Mouse (Mus musculus) heart, postnatal 10 days (tissue): Measurements from ENCODE around the gene Usp37. TPM values are rescaled to one million over a fixed set of nuclear protein-coding genes. Genes with fewer than 3 reads are reported as not detected.
"Not testable (repeated sequence)": the region's sequence is repeated elsewhere in the genome, so short reads cannot be mapped to it uniquely, and the experiment has no call there.

ENCODE experiments used
- DNase-seq, 2 experiments: peaks; one replicate each; pipeline ENCODE4 v3.0.0; 2021
- intact Hi-C: fragments of 180-260 bp; cut with DNase I; formaldehyde crosslinking; loops from one replicate; pipeline ENCODE4 v1.15.1; 2025
- total RNA-seq, 2 experiments: library from RNA; stranded (reverse); gene quantifications; 2 replicates each; pipeline ENCODE4 v1.2.3; 2021

The Usp37 gene
- total RNA-seq, 2 experiments from 2014 or later = 13.6 to 18.5 TPM

DNA sequence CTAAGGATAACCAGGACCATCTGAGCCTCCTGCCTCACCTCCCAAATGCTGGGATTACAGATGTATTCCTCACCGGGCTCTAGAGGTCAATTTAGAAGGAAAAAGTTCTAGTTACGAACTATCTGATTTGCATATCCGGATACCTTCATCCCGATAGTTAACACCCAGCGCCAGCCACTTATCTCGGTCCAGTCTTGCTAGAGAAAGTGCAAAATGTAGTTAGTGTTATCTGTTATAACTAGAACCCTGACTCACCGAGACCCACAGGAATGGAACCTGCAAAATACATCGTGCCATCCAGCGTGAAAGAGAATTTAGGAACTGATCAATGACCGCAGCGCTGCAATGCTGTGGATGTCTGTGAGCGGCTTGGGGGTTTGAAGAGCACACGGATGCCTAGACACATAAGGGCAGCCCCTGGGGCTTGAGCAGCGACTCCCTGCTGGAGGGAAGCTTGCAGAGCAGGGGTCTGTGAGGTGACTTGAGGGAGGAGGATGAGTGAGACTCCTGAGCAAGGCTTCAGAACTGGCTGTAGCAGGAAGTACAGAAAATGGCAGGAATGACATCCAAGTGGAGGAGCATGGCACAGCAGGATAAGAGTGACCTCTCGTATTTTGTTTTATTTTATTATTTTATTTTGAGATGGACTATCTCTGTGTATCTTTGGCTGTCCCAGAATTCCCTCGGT is 142.9 kb downstream of the Usp37 start:
- DNase-seq = no peak
- intact Hi-C loops = loop anchor here (5.0 kb wide), 1 partner anchor 36 kb away; no protein-coding TSS in a partner anchor

DNA sequence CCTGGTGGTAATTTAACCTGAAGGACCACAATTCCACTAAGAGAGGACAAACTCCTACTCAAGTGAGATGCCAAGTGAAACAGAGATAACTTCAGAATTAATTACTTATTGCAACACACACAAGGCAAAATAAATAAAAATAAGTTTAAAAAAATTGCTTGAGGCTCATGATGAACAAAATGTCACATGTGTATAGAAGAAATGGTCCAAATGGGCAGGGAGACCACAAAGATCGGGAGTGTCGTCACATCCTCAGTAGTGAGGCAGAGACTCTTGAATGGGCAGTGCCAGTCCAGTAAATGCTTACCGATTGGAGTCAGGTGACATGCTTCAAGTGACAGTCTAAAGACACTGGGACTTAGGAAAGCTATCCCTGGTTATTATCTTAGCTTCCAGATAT is 143.6 kb downstream of the Usp37 start:
- intact Hi-C loops = loop anchor here (5.0 kb wide), 1 partner anchor 37 kb away; no protein-coding TSS in a partner anchor
- no peak for DNase-seq

DNA sequence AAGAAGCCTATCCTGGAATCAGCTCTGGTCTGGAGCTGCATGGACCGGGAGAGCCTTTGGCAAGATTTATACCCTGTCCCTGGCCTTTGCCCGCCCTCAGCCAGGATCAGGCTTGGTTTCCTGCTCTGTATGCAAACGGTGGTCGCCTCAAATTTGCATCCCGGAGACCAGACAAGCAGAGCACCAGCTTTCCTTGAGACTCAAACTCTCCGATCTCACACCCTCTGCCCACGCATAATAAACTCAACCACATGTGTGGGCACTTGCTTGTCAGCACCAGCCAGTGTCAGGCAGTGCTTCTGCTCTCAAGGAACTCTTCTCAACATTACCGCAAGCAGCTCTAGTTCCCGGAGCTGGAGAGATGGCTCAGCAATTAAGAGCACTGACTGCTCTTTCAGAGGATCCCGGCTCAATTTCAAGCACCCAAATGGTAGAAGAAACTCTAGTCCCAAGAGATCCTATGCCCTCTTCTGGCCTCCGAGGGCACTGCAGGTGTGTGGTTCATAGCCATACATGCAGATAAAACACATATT is 146.1 kb downstream of the Usp37 start:
- intact Hi-C loops = loop anchor here (2.0 kb wide), 1 partner anchor 55 kb away; no protein-coding TSS in a partner anchor
- peak; percentile 69 to 77 for DNase-seq

- intact Hi-C loops = no loop called here
- peak; percentile 100 for DNase-seq
Observed at GRCm38 (mm10) chr1:74397268-74397918, 146.7 kb downstream of the Usp37 start.

DNA sequence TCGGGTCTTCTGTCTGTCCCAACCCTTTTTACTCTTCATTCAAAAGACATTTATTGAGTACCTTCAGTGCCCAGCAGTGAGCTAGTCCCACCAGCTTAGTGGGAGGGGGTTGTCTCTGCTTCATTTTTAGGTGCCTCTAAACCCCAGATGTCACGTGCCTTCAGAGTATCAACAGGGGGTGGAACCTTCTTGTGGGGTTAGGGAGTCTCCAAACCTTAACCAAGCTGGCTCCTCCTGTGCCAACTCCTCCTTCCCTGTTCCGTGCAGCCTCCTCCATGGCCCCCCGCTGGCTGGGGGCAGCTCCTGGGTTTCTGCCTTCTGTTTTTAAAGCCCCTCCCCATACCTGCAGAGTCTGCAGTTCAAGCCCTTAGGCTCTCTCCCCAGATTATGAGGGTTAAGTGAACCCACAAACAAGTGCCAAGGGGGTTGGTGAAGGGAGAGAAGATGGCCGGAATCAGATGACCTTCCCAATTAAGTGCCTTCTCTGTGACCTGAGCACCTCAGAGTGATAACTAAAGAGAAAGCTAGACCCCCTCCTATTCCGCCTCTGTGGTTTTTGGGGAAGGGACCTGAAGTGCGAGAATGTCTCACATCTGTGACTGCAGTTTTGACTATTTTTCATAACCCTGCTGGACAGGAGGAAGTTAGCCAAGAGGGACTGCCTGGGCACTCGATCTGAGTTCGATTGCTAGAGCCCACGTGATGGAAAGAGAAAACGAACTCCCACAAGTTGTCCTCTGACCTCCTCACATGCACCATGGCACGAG is 147.4 kb downstream of the Usp37 start:
- intact Hi-C loops = not testable (repeated sequence)
- DNase-seq = peak in 1 of 2 experiments; percentile 61

- intact Hi-C loops = no loop called here
- DNase-seq = no peak
Observed at GRCm38 (mm10) chr1:74395290-74395689, 148.8 kb downstream of the Usp37 start.

DNA sequence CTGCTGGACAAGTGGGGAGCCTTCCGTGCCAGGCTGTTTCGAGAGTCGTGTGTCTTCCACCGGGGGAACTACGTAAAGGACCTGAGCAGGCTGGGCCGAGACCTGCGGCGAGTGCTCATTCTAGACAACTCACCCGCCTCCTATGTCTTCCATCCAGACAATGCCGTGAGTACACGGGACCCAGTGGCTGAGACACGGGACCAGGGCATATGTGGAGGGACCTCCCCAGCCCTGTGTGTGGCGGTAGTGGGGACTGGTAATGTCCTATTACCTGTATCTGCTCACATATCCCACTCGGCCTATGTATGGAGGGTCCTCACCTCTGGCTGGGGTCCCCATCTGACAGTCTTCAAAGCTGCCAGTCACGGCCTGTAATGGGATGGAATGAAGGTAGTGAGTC is 149.2 kb downstream of the Usp37 start:
- intact Hi-C loops = no loop called here
- no peak for DNase-seq

DNA sequence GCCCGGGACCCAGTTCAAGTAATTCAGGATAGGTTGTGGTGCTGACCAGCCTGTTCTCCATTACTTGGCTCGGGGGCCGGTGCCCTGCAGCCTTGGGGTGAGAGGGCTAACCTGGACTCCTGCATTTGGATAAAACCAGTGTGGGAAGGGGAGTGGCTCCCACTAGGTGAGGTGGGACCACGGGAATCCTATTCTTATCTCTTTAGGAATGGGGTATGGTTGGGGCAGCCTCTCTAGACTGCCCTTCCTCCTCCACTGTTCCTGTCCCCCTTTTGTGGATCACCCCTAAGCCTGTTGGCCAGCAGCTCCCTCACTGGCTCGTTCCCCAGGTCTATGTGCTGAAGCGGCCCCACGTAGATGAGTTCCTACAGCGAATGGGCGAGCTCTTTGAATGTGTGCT is 149.8 kb downstream of the Usp37 start:
- intact Hi-C loops = no loop called here
- no peak for DNase-seq

DNA sequence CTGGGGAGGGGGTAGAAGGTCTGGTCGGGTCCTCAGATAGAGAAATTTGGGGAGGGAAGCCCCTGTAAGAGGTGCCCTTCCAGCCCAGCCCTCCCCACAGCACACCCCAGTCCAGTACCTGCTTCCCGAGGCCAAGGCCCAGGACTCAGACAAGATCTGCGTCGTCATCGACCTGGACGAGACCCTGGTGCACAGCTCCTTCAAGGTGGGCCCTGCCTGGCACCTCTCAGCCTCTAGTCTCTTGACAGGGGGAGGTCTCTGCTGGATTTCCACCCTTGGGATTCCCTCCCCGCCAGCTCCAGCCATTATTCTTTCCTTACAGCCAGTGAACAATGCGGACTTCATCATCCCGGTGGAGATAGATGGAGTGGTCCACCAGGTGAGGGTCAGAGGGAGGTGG is 150.4 kb downstream of the Usp37 start:
- intact Hi-C loops = no loop called here
- DNase-seq = no peak

GRCm38 (mm10) chr1:74393010-74393409 is 151.1 kb downstream of the Usp37 start:
- intact Hi-C loops = no loop called here
- DNase-seq = no peak

DNA sequence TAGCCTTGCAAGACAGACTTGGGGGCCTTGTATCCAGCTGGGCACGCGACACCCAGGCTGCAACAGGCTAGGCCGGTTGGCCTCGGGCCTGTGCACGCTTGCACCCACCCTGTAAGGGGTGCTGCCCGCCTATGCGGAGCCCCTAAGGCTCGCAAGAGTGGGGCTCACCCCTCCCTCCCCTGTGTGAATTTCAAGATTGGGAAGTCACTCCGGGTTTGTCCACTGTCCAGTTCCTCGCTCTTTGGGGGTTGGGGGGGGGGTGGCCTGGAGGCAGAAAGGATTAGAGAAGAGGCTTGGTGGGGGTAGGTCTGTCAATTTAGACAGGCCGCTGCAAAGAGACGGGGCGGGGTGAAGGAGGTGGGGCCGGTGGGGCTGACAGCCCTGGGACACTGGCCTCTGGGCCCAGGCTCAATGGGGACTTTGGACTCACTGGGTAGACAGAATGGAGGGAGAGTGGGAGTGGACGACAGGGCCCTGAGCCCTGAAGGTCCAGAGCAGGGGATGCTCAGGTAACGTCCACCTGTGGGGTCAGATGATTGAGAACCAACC is 151.6 kb downstream of the Usp37 start:
- intact Hi-C loops = no loop called here
- peak in 1 of 2 experiments; percentile 29 for DNase-seq

- intact Hi-C loops = no loop called here
- peak; percentile 88 for DNase-seq
Observed at GRCm38 (mm10) chr1:74391844-74392441, 152.1 kb downstream of the Usp37 start.

- DNase-seq = peak; percentile 99
- intact Hi-C loops = no loop called here
Observed at GRCm38 (mm10) chr1:74390924-74391748, 152.9 kb downstream of the Usp37 start, which contains the start of gene Ctdsp1. TSS of gene Ctdsp1 (plus strand) at chr1:74391509.

GRCm38 (mm10) chr1:74390287-74390906 is 153.7 kb downstream of the Usp37 start:
- intact Hi-C loops = no loop called here
- peak; percentile 74 to 83 for DNase-seq

- peak; percentile 58 to 68 for DNase-seq
- intact Hi-C loops = no loop called here
Observed at GRCm38 (mm10) chr1:74389831-74390286, 154.2 kb downstream of the Usp37 start.

GRCm38 (mm10) chr1:74388398-74388920 is 155.6 kb downstream of the Usp37 start:
- intact Hi-C loops = no loop called here
- no peak for DNase-seq

- intact Hi-C loops = loop anchor here (2.0 kb wide), 2 partner anchors 19 to 75 kb away; no protein-coding TSS in a partner anchor
Observed at GRCm38 (mm10) chr1:74387386-74387988, 156.6 kb downstream of the Usp37 start.

More at GRCm38 (mm10) chr1:74387386-74387988, 156.6 kb downstream of the Usp37 start:
- DNase-seq = no peak
